12 mouse cellular contexts compared by ENCODE assay signal in the genomic region with DNA sequence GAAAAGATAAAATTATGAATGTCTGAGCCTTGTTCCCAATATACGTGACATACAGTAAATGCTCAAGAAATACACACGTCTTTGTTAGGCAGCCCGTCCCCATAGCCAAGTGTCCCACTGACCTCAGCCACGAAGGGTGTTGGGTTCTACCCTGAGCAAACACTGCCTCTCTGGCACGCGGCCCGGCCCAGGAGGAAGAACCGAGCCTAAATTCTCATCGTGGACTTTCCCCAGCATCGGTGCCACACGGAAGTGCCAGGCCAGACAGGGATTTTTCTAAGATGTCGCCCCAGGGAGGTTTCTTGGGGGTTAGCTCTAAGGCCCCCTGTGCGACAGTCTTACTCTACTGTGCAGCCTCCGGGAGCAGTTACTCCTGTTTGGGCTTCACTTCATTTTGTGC. TPM values are rescaled to one million over a fixed set of nuclear protein-coding genes. Genes with fewer than 3 reads are reported as not detected.
DNase-seq lines count a peak whose midpoint lies in the region; ATAC-seq and TF ChIP-seq lines count a peak whose summit lies in the region.
"Had no signal": no experiment of that assay in that cellular context is flagged by ENCODE, and none has a peak within 500 bp of the region (broad histone marks: within the 10 kb centered on the region; RNA-seq: fewer than 3 reads in every experiment).

No protein-coding gene starts in this region.

- H3K27me3 ChIP-seq in liver, adult 2 months (ENCODE audit: control insufficient read depth, insufficient read depth, low read length) = no peaks in the 10 kb centered on the region
- peaks cover 19% of the 10 kb centered on the region for H3K27me3 ChIP-seq in liver, embryonic 11.5 days (replicated peaks; ENCODE audit: control insufficient read depth, insufficient read depth, low read length)
- H3K27me3 ChIP-seq in stomach, embryonic 14.5 days (ENCODE audit: control insufficient read depth, insufficient read depth, low read length) = peaks cover 6% of the 10 kb centered on the region; the same call in 1 of the 2 replicates

- H3K27ac ChIP-seq in liver, adult 2 months (replicated peaks; ENCODE audit: insufficient read depth, low read depth, low read length) = peak overlapping the region; percentile 85
- H3K27ac ChIP-seq in liver, embryonic 11.5 days (ENCODE audit: low read depth, low read length) = no peak overlapping the region
- no peak overlapping the region for H3K27ac ChIP-seq in stomach, embryonic 14.5 days (ENCODE audit: low read length)
- H3K27ac ChIP-seq: limb, embryonic 10.5 days; macrophage; neural tube, embryonic 13.5 days had no signal

- H3K4me1 ChIP-seq in liver, adult 2 months (ENCODE audit: control insufficient read depth, insufficient read depth, low read length) = peaks cover 31% of the 10 kb centered on the region
- H3K4me1 ChIP-seq in liver, embryonic 11.5 days (replicated peaks; ENCODE audit: control insufficient read depth, insufficient read depth, low read length) = peaks cover 43% of the 10 kb centered on the region
- H3K4me1 ChIP-seq in stomach, embryonic 14.5 days (ENCODE audit: control insufficient read depth, insufficient read depth, low read length) = peaks cover 20% of the 10 kb centered on the region

- no peaks in the 10 kb centered on the region for H3K9me3 ChIP-seq in liver, embryonic 11.5 days (ENCODE audit: control insufficient read depth, low read length)
- no peaks in the 10 kb centered on the region for H3K9me3 ChIP-seq in stomach, embryonic 14.5 days (ENCODE audit: control insufficient read depth, low read depth, low read length)
- H3K9me3 ChIP-seq: limb, embryonic 10.5 days; neural tube, embryonic 13.5 days had no signal

- peak overlapping the region; percentile 67; the same call in 1 of the 2 replicates for H3K4me3 ChIP-seq in liver, adult 2 months (ENCODE audit: insufficient read depth, low read depth, low read length)
- H3K4me3 ChIP-seq in liver, embryonic 11.5 days (ENCODE audit: low read depth, low read length) = no peak overlapping the region
- H3K4me3 ChIP-seq in stomach, embryonic 14.5 days (ENCODE audit: low read depth, low read length) = no peak overlapping the region
- H3K4me3 ChIP-seq: erythroblast, embryonic 14.5 days; limb, embryonic 10.5 days; neural tube, embryonic 13.5 days had no signal

- intact Hi-C loops in gastrocnemius, postnatal 36 days (cut with DNase I) = loop anchor here (2.0 to 5.0 kb wide), 3 partner anchors 15 to 162 kb away; no protein-coding TSS in a partner anchor

- DNase-seq in cerebellum, adult 11-12 months = peak; percentile 62
- peak; percentile 89 for DNase-seq in liver, adult 2 months (ENCODE audit: extremely low read depth, low read depth, low spot score)
- DNase-seq in liver, embryonic 11.5 days (ENCODE audit: low spot score) = no peak
- peak; percentile 41 to 76 for DNase-seq in kidney, postnatal 36 days
- no peak for DNase-seq in gastrocnemius, postnatal 36 days

- 18% methylated on average over 14 of the region's 14 CpGs for WGBS in liver, adult 2 months
- WGBS in liver, embryonic 11.5 days = 60% methylated on average over 14 of the region's 14 CpGs
- WGBS in stomach, embryonic 14.5 days = 55% methylated on average over 14 of the region's 14 CpGs

- no peak for ATAC-seq in cerebellum, adult (ENCODE audit: insufficient number of reproducible peaks, low FRiP score, low TSS enrichment)
- no peak for ATAC-seq in liver, embryonic 11.5 days (replicated peaks; ENCODE audit: low FRiP score)
- ATAC-seq in stomach, embryonic 14.5 days (ENCODE audit: insufficient number of reproducible peaks, insufficient read depth, low FRiP score, low read depth) = no peak
- no peak for ATAC-seq in frontal cortex, adult (ENCODE audit: low TSS enrichment)

- peaks cover 37% of the 10 kb centered on the region; the same call in 1 of the 2 replicates for H3K79me2 ChIP-seq in liver, adult 2 months (ENCODE audit: control insufficient read depth, insufficient read depth, low read length)

- H3K36me3 ChIP-seq in liver, adult 2 months (ENCODE audit: control insufficient read depth, insufficient read depth, low read length) = no peaks in the 10 kb centered on the region
- H3K36me3 ChIP-seq in liver, embryonic 11.5 days (ENCODE audit: control insufficient read depth, insufficient read depth, low read length) = no peaks in the 10 kb centered on the region
- no peaks in the 10 kb centered on the region for H3K36me3 ChIP-seq in stomach, embryonic 14.5 days (ENCODE audit: control insufficient read depth, insufficient read depth, low read length)
- H3K36me3 ChIP-seq: limb, embryonic 10.5 days; neural tube, embryonic 13.5 days had no signal

- 0 out of 2 replicates have a peak overlapping the region, but pooled peaks have one; percentile 12 for H3K9ac ChIP-seq in liver, adult 2 months (ENCODE audit: low read depth, low read length)
- H3K9ac ChIP-seq in liver, embryonic 11.5 days (ENCODE audit: low read depth, low read length) = no peak overlapping the region
- no peak overlapping the region for H3K9ac ChIP-seq in stomach, embryonic 14.5 days (replicated peaks; ENCODE audit: low read depth, low read length)
- H3K9ac ChIP-seq: neural tube, embryonic 13.5 days had no signal

- H3K4me2 ChIP-seq in liver, embryonic 11.5 days = no peak overlapping the region
- H3K4me2 ChIP-seq in stomach, embryonic 14.5 days (replicated peaks; ENCODE audit: low read depth, low read length) = peak overlapping the region; percentile 27
- H3K4me2 ChIP-seq: neural tube, embryonic 13.5 days had no signal

- no peak for TF ChIP-seq CTCF in liver, adult 2 months (IDR thresholded peaks at IDR 0.05; ENCODE audit: low read depth, low read length)

- no peak for TF ChIP-seq POLR2A in liver, adult 2 months (IDR thresholded peaks at IDR 0.05; ENCODE audit: extremely low read depth, insufficient read depth, low read length)

RNA-seq across cellular contexts. Expression of gene Tjp3, which starts 1.6 kb away (rescaled TPM):
- 7.6 and 7.7 TPM in 2 replicates for total RNA-seq in liver, adult 2 months (2014; rRNA removed)
- 24.2 and 32.0 TPM in 2 replicates for polyA plus RNA-seq in liver, adult 2 months (2012; rRNA removed)
- polyA plus RNA-seq in liver, embryonic 11.5 days (2014; fragmentation: Nextera tagmentation; extraction: Ambion mirVana) = 1.8 TPM in 2 replicates
- 21.6 and 25.2 TPM in 2 replicates for polyA plus RNA-seq in stomach, embryonic 14.5 days (2014; fragmentation: Nextera tagmentation; extraction: Ambion mirVana)
- total RNA-seq in gastrocnemius, postnatal 36 days (2021) = not detected

RNA-seq across cellular contexts. Expression of gene Pip5k1c, which starts 3.0 kb away (rescaled TPM):
- total RNA-seq in liver, adult 2 months (2014; rRNA removed) = 7.4 and 10.0 TPM in 2 replicates
- polyA plus RNA-seq in liver, adult 2 months (2012; rRNA removed) = 25.8 and 30.1 TPM in 2 replicates
- polyA plus RNA-seq in liver, embryonic 11.5 days (2014; fragmentation: Nextera tagmentation; extraction: Ambion mirVana) = 40.0 and 42.5 TPM in 2 replicates
- 50.1 and 51.4 TPM in 2 replicates for polyA plus RNA-seq in stomach, embryonic 14.5 days (2014; fragmentation: Nextera tagmentation; extraction: Ambion mirVana)
- total RNA-seq in gastrocnemius, postnatal 36 days (2021) = 10 to 100 TPM; 21.4 to 23.2 TPM

RNA-seq across cellular contexts. Expression of gene Apba3, which starts 23.1 kb away (rescaled TPM):
- 30.5 and 44.1 TPM in 2 replicates for total RNA-seq in liver, adult 2 months (2014; rRNA removed)
- polyA plus RNA-seq in liver, adult 2 months (2012; rRNA removed) = 132 and 143 TPM in 2 replicates
- polyA plus RNA-seq in liver, embryonic 11.5 days (2014; fragmentation: Nextera tagmentation; extraction: Ambion mirVana) = 47.5 and 55.0 TPM in 2 replicates
- polyA plus RNA-seq in stomach, embryonic 14.5 days (2014; fragmentation: Nextera tagmentation; extraction: Ambion mirVana) = 47.0 and 51.1 TPM in 2 replicates
- 100 to 1,000 TPM in 1 of 2 experiments, 10 to 100 TPM in 1; 98.5 to 102 TPM for total RNA-seq in gastrocnemius, postnatal 36 days (2021)

RNA-seq across cellular contexts. Expression of gene Mrpl54, which starts 23.1 kb away (rescaled TPM):
- 52.1 and 65.9 TPM in 2 replicates for total RNA-seq in liver, adult 2 months (2014; rRNA removed)
- 66.6 and 85.9 TPM in 2 replicates for polyA plus RNA-seq in liver, adult 2 months (2012; rRNA removed)
- polyA plus RNA-seq in liver, embryonic 11.5 days (2014; fragmentation: Nextera tagmentation; extraction: Ambion mirVana) = 226 and 233 TPM in 2 replicates
- polyA plus RNA-seq in stomach, embryonic 14.5 days (2014; fragmentation: Nextera tagmentation; extraction: Ambion mirVana) = 223 and 246 TPM in 2 replicates
- total RNA-seq in gastrocnemius, postnatal 36 days (2021) = 10 to 100 TPM; 90.6 to 91.0 TPM

RNA-seq across cellular contexts. Expression of gene Cactin, which starts 31.1 kb away (rescaled TPM):
- total RNA-seq in liver, adult 2 months (2014; rRNA removed) = 5.0 and 5.7 TPM in 2 replicates
- 12.8 and 14.1 TPM in 2 replicates for polyA plus RNA-seq in liver, adult 2 months (2012; rRNA removed)
- polyA plus RNA-seq in liver, embryonic 11.5 days (2014; fragmentation: Nextera tagmentation; extraction: Ambion mirVana) = 49.9 and 51.9 TPM in 2 replicates
- polyA plus RNA-seq in stomach, embryonic 14.5 days (2014; fragmentation: Nextera tagmentation; extraction: Ambion mirVana) = 21.3 and 21.7 TPM in 2 replicates
- total RNA-seq in gastrocnemius, postnatal 36 days (2021) = 10 to 100 TPM in 1 of 2 experiments, 1 to 10 TPM in 1; 7.6 to 10.2 TPM

Comparison
In these comparisons a context has a peak if more than half of its experiments do, and no peak if none do; other contexts are left out.
1. DNase-seq: peak in cerebellum, adult 11-12 months (single experiment), liver, adult 2 months (single experiment) and kidney, postnatal 36 days (2 of 2); none in liver, embryonic 11.5 days (single experiment) and gastrocnemius, postnatal 36 days (0 of 2).